Mouse (Mus musculus): Measurements from ENCODE around the gene Capn7.

DNA sequence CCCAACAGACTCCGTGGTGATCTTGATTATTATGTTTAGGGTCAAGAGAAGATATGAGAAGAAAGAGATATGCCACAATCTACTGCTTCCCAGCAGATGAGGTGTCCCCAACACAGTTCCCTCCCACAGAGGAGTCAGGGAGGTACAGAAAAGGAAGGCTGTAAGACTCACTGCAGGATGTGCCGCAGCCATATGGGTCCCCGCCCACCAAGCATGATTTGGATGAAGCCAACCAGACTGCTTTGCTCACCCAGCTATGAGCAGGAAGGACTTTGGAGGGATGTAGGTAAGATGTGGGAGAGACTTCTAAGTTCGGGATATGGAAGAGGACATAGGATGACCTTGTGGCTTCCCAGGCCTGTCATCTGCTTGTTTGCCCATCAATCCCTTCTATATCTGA lies 74.3 kb downstream of the Capn7 start:
- TF ChIP-seq CTCF (IDR thresholded peaks at IDR 0.05; ENCODE audit: low read depth), result no peak
- TF ChIP-seq EP300 (optimal IDR thresholded peaks at IDR 0.05), result no peak

All from stomach, postnatal 0 days (tissue).